In genomic region chr1:157465194-157465593, GRCm38 (mm10) we compare ENCODE assay signal across 8 mouse cellular contexts. TPM values are rescaled to one million over a fixed set of nuclear protein-coding genes. Genes with fewer than 3 reads are reported as not detected.
DNase-seq lines count a peak whose midpoint lies in the region; ATAC-seq and TF ChIP-seq lines count a peak whose summit lies in the region.

No protein-coding gene starts in this region.

- DNase-seq in adrenal gland, adult 18-20 months (ENCODE audit: low spot score in 2 of 2) = peak; percentile 38 to 47
- no peak for DNase-seq in adrenal gland, postnatal 4 days (ENCODE audit: low spot score in 2 of 2)
- peak in 1 of 2 experiments; percentile 45 for DNase-seq in left cerebral cortex, adult 2 months (ENCODE audit: extremely low spot score in 1 of 2, low spot score in 2 of 2)
- no peak for DNase-seq in left cerebral cortex, postnatal 36 days (ENCODE audit: low spot score in 2 of 2)
- DNase-seq in Patski (ENCODE audit: low read depth, low spot score) = no peak
- peak; percentile 7 for DNase-seq in induced T-regulatory cell, adult 2 months (ENCODE audit: low read depth)
- DNase-seq in spleen, postnatal 4 days (ENCODE audit: low spot score in 2 of 2) = no peak

- in situ Hi-C loops in Patski (cut with MboI; ENCODE audit: low pct_unique_long_range_greater_than_20kb) = no loop called here

- POLR2A ChIA-PET in Patski (lab: Charles Lee) = no interaction called here

- intact Hi-C loops in left cerebral cortex, adult 2 months (cut with DNase I) = no loop called here
- intact Hi-C loops in left cerebral cortex, postnatal 36 days (cut with DNase I) = no loop called here

- peak; percentile 58 for TF ChIP-seq CTCF in left cerebral cortex, adult 2 months (IDR thresholded peaks at IDR 0.05)
- TF ChIP-seq CTCF in Patski (IDR thresholded peaks at IDR 0.05) = peak; percentile 56

- CTCF ChIA-PET in Patski (lab: Charles Lee) = interaction anchor here (1.1 to 2.2 kb wide), 5 partner anchors 10 to 166 kb away, joined by 3 to 9 read pairs (median 5); no protein-coding TSS in a partner anchor

- no peak for ATAC-seq in Patski
- ATAC-seq in megakaryocyte-erythroid progenitor cell, adult 5-6 weeks (replicated peaks; ENCODE audit: low FRiP score, low TSS enrichment, poor library complexity, severe bottlenecking) = peak; percentile 64

- no peak overlapping the region for H3K27ac ChIP-seq in left cerebral cortex, adult 2 months

- no peaks in the 10 kb centered on the region for H3K27me3 ChIP-seq in Patski

- no peak overlapping the region for H3K4me3 ChIP-seq in left cerebral cortex, adult 2 months

RNA-seq across cellular contexts. Expression of gene Cryzl2, which starts 6.8 kb away (rescaled TPM):
- 10 to 100 TPM; 38.1 to 65.6 TPM for total RNA-seq in adrenal gland, adult 18-20 months (2021)
- total RNA-seq in adrenal gland, postnatal 4 days (2021) = 10 to 100 TPM; 49.0 to 49.2 TPM
- 1 to 10 TPM; 3.7 to 5.0 TPM for total RNA-seq in left cerebral cortex, adult 2 months (2021)
- 1 to 10 TPM; 4.8 TPM for total RNA-seq in left cerebral cortex, postnatal 36 days (2021)
- not detected for polyA plus RNA-seq in Patski (2021)
- 13.6 and 24.1 TPM in 2 replicates for total RNA-seq in megakaryocyte-erythroid progenitor cell, adult 5-6 weeks (2014; fragmentation: Nextera tagmentation)
- total RNA-seq in megakaryocyte-erythroid progenitor cell, adult 5-6 weeks (2017) = 23.6 and 31.5 TPM in 2 replicates

RNA-seq across cellular contexts. Expression of gene Sec16b, which starts 41.3 kb away (rescaled TPM):
- under 1 TPM; 0.64 to 0.86 TPM for total RNA-seq in adrenal gland, adult 18-20 months (2021)
- total RNA-seq in adrenal gland, postnatal 4 days (2021) = 1 to 10 TPM; 1.8 to 6.3 TPM
- total RNA-seq in left cerebral cortex, adult 2 months (2021) = 1 to 10 TPM; 1.4 TPM
- 1 to 10 TPM; 1.1 to 1.3 TPM for total RNA-seq in left cerebral cortex, postnatal 36 days (2021)
- 0.39 TPM for polyA plus RNA-seq in Patski (2021)
- total RNA-seq in megakaryocyte-erythroid progenitor cell, adult 5-6 weeks (2014; fragmentation: Nextera tagmentation) = 0.45 TPM in 1 of 2 replicates, not detected in the other
- total RNA-seq in megakaryocyte-erythroid progenitor cell, adult 5-6 weeks (2017) = not detected in 2 replicates

RNA-seq across cellular contexts. Expression of gene Rasal2, which starts 52.8 kb away (rescaled TPM):
- 10 to 100 TPM; 12.9 to 14.8 TPM for total RNA-seq in adrenal gland, adult 18-20 months (2021)
- total RNA-seq in adrenal gland, postnatal 4 days (2021) = 10 to 100 TPM; 12.2 to 13.6 TPM
- 10 to 100 TPM; 87.6 to 90.9 TPM for total RNA-seq in left cerebral cortex, adult 2 months (2021)
- total RNA-seq in left cerebral cortex, postnatal 36 days (2021) = 10 to 100 TPM; 80.9 to 99.1 TPM
- 16.6 TPM for polyA plus RNA-seq in Patski (2021)
- 3.2 and 6.6 TPM in 2 replicates for total RNA-seq in megakaryocyte-erythroid progenitor cell, adult 5-6 weeks (2014; fragmentation: Nextera tagmentation)
- 1.9 and 4.6 TPM in 2 replicates for total RNA-seq in megakaryocyte-erythroid progenitor cell, adult 5-6 weeks (2017)

Comparison
In these comparisons a context has a peak if more than half of its experiments do, and no peak if none do; other contexts are left out.
1. DNase-seq: peak in adrenal gland, adult 18-20 months (2 of 2) and induced T-regulatory cell, adult 2 months (single experiment); none in adrenal gland, postnatal 4 days (0 of 2), left cerebral cortex, postnatal 36 days (0 of 2), Patski (single experiment) and spleen, postnatal 4 days (0 of 2).
2. RNA of gene Rasal2, which starts 52.8 kb away (total RNA-seq): 80.9 to 99.1 TPM in left cerebral cortex, postnatal 36 days and 87.6 to 90.9 TPM in left cerebral cortex, adult 2 months; 12.9 to 14.8 TPM in adrenal gland, adult 18-20 months, 12.2 to 13.6 TPM in adrenal gland, postnatal 4 days and 1.9 to 6.6 TPM in megakaryocyte-erythroid progenitor cell, adult 5-6 weeks; every median in the first group is over 4 times any median in the second.